Mouse (Mus musculus) frontal cortex, postnatal 25 days (tissue): ENCODE measurements at regions not wholly inside any gene's neighbourhood (a gene's known extent, or its start where the extent isn't known, plus 50 kb on each side); places are given as distances from the start of the nearest gene placed in this dataset.

Source experiments
- DNase-seq, 2 experiments: peaks; one replicate each; pipeline ENCODE4 v3.0.0; 2022; ENCODE audit warnings: low spot score in 2 of 2

DNA sequence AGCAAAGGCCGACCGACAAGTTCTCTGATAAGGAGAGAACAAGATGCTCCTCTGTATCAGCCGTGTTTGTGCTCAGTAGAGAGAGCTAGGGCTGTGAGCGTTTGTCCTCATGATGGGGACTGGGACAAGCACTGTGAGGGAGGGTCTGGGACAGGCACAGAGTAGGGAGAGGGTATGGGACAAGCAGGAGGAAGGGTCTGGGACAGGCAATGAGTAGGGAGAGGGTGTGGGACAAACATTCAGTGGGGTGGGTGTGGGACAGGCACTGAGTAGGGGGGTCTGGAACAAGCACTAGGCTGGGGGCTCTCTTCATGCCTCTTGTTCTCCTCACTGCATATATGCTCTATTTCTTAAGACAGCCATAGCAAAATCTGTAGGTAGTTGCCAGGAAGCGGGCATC lies 70.2 kb upstream of the Plcl2 start:
- DNase-seq, result no peak

DNA sequence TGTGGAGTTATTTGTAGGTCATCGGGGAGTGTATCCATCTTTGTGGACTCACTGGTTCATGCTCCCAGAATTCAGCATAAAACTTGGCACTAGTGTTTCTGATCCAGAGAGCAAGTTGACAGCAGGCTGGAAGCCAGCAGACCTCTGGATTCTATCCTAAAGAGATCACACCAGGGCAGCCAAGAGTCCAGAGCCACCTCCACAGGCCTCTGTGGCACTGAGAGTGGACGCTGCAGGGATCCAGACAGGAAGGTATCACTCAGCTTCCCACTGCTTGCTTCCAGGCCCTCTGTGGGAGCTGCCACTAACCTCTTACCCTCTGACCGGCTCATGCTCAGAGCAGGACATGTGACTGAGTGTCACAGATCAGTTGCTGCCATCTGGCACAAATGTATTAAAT lies 69.8 kb upstream of the Plcl2 start:
- DNase-seq, result no peak

DNA sequence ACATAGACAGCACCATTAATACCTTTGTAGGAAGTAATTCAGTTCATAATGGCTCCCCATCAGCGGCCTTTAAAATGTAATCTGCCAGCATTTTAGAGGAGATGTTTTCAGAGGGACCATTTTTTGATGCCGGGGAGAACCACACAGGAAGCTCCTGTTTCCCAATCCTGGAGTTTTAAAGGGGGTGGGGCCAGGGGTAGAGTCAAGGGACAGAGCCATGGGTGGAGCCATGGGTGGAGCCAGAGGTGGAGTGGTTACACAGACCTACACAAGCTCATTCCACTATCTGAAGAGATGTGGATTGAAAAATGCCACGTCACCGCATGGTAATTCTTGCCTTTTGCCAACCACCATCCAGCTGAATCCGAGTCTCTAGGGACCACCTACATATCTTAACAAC lies 67.1 kb upstream of the Plcl2 start:
- DNase-seq, result no peak

DNA sequence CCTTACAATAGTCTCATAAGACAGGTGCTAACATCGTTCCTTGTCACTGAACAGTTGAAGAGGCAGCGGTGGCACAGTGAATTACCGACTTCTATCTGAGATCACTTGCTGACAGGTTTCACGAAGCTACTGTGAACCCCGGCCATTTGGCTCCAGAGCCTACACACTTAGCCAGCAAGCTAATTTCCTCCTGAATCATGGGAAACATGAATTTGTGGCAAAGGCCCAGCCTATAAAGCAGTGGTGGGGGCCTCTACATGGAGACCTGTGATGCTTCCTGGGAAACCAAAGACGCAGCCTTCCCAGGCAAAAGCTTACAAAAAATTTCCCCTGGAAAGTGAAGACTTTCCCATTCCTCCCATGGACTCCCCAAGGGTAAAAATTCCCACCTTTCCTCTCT lies 66.3 kb upstream of the Plcl2 start:
- DNase-seq, result no peak

DNA sequence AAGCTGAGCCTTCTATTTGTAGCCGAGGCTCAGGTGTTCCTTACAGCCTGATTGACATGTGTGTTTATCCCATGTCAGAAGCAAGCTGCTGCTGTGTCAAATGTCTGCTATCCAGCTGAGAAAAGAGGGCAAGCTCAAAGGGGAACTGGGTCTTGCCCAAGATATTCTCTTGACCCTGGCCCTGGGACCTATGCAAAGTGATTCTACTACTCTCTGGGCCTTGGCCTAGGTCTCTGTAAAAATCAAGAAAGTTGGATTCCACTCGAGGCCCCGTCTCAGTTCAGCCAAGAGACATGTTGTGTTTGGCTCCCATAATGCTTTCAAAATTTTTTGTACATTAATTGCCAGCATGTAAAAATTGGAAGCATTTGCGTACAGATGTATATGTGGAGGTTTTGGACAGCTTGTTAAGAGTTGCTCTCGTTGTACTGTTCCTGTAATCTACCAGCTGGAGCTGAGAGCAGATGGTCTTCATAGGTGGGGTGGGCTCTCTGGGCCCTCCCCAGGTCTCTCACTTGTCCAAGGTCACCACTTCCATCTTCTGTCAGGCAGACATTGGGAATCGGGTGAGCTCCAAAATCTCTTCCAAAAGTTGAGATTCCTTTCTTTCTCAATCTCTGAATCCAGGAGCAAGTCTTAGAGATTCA lies 65.7 kb upstream of the Plcl2 start:
- no peak for DNase-seq

DNA sequence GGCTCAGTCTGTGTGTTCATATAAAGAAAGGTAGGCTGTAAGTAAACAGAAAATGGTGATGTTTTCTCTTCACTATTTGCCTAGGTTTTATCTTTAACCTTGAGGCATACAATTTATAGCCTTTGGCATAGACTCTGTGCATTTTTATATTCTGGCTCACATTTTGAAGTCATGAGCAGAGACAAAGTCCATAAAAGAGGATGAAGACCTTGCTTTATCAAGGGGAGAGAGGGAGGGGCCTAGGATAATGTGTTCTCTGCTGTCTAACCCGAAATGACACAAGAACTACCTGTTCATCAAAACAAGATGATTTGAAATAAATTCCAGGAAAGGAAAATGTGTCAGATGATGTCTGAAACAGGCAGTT lies 65.2 kb upstream of the Plcl2 start:
- DNase-seq, result no peak

DNA sequence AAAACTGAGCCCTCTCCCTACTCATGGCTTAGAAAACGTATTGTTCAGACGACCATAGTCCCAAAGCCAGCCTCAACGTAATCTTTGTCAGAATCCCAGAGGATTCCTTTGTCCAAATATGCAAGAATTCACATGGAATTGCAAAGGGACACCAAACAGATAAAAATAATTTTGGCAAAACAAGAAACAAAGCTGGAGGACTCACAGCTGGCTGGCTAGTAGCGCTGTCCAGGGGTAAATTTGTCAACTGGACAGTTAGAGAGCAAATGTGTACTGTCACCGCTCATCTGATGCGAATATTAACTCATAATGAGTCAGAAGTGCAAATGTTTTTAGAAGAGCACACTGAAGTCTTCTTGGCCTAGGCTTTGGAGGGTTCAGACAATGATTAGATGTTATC lies 60.5 kb upstream of the Plcl2 start:
- DNase-seq, result no peak

DNA sequence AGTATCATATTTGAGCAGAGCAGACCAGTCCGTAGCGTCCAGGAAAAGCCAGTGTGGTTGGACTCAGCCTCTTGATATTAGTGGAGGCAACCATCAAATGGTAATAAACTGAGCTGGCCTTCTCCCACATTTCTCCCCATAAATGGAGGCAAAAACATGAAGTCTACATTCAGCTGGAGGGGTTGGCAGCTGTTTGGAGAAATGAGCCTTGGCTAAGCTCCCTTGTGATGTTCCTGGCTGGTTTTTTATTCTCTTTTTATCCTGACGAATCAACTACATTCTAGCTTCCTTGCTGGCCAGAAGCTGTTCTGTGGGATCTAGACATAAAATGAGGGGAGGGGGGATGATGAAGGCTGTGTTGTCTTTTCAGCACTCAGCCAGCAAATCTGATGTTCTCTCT lies 57.6 kb upstream of the Plcl2 start:
- DNase-seq, result no peak

DNA sequence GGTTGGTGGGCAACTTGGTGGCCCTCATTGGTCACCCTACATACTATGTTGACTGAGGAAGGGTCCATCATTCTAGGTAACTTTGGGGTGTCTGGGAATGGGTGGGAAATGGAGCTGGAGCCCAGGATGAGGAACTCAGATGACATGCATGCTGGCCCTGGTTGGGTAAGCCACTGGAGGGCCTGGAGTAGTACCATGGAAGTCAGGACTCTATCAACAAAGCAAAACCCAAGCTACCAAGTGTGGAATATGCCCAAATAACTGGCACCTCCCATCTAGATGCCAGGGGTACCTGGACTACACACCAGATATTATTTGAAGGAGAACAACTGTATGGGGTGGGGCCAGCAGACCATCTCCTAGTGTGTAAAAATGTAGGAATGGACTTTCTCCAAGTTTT lies 55.7 kb upstream of the Plcl2 start:
- DNase-seq, result no peak

DNA sequence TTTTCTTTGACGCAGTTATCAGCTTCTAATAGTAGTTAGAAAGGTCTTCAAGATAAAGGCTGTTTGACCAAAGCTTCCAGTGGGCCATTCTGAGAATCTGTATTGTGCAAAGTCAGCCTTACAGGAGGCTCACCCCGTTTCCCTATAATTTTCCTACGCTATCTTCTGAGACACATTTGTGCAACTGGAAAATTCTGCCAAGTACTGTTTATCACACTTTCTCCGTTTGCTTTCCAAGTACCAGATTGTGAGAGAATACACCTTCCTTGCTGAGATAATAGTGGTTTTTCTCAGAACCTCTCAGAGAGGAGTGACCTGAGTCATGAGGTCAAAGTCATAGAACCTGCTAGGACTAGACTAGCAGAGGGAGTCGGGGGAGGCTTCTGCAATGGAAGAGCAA lies 55.2 kb upstream of the Plcl2 start:
- no peak for DNase-seq

DNA sequence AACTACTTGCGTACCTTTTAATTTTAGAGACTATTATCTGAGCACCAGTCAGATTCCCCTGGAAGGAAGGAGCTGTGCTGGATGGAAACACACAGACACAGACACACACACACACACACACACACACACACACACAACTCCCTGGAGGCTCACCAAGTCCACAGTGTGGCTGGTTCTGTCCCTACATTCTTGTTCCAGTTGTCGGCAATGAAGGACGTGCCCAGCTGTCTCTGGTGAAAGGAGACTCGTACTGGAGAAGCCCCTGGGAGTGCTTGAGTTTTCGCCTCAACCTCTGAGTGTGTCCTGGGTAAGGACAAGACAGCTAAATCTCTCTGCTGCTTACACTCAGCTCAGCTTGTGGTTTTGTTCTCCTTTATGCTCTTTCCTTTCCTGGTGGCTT lies 54.3 kb upstream of the Plcl2 start:
- DNase-seq, result no peak

DNA sequence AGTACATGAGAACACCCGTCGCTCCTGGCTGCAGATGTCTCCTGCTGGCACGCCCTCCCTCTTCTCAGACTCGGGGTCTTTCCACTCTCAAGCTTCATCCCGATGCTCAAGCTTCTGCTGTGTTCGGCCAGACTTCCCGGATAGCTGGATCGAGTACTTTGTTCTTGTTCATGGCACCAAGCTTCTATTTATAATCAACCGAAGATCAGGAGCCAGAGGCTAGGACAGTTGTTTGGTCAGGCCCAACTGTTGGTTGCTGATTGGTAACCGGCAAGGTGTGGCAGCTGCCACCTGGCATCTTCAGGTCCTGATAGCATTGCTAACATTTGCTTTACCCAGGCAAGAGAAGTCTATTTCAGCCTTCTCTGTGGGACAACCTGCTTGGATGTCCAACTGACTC lies 53.5 kb upstream of the Plcl2 start:
- DNase-seq, result no peak

DNA sequence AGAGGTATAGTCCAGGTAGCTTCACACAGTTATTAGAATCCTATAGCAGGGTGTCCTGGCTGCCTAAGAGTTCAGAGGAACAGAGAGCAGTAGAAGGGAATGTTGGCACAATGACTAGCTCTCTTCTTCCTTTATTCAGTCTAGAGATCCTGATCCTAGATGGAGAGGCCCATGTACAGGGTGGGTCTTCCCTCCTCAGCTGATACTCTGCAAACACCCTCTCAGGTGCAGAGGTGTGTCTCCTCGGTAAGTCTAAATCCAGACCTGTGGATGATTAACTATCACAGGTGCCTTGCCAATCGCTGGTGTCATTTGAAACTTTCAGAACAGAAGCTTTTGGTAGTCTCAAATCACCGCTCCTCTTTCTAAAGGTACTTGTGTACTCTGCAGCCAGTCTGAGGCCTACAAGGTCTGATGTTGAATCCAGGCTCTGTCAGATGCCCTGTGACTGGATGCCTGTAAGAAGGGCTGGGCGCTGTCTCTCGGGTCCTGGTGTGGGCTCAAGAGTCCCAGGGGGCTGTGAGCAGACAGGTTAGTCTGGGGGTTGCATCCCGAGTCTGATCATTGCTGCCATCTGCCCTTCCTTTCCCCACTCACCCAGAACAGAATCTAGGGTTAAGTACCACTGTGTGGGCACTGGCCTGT lies 52.0 kb upstream of the Plcl2 start:
- no peak for DNase-seq

DNA sequence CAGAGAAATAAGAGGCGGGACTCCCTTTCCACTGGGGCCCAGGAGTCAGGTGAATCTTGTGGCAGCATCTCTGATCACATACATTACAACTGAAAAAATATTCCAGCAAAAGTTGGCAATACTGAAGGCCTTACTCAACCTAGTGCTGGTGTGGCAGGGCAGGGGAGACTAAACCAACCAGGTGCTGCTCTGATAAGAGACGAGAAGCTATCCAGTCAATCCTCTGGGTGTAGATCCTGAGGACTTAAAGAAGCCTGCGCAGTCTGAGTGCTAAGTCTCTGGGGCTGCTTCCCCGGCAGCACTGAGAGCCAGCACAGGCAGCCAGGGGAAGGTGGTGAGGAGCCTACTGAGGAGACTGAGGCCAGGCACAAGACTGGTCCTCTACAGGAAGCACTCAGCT lies 51.0 kb upstream of the Plcl2 start:
- no peak for DNase-seq
